8 mouse cellular contexts compared by ENCODE assay signal in the genomic region with DNA sequence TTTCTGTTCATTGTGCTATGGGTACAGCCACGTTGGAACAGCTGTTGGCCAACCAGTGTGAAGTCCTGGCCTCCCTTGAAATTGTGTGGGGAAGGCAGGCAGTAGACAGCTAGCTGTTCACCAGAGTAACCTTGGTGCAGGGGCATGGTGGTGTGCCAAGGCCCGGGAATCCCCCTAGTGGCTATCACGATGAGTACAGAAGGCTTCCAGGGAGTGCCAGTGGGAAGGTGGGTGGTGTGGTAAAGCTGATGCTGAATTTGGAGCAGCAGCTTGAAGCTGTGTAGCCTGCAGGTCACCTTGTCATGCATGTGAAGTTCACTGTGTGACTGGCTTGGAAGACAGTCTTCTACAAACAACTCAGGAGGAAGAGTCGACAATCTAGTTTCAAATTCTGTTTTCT. TPM values are rescaled to one million over a fixed set of nuclear protein-coding genes. Genes with fewer than 3 reads are reported as not detected.
DNase-seq lines count a peak whose midpoint lies in the region; ATAC-seq and TF ChIP-seq lines count a peak whose summit lies in the region.

No protein-coding gene starts in this region.

- 25% methylated on average over 4 of the region's 4 CpGs for WGBS in kidney, adult 2 months
- WGBS in limb, embryonic 10.5 days, result 42% methylated on average over 4 of the region's 4 CpGs

- intact Hi-C loops in gastrocnemius, postnatal 14 days (cut with DNase I; ENCODE audit: low total_unique reads), result no loop called here

- TF ChIP-seq POLR2A in kidney, adult 2 months (IDR thresholded peaks at IDR 0.05; ENCODE audit: low read depth, low read length), result no peak

- H3K27me3 ChIP-seq in kidney, adult 2 months (replicated peaks; ENCODE audit: control insufficient read depth, insufficient read depth, low read length), result no peaks in the 10 kb centered on the region
- no peaks in the 10 kb centered on the region for H3K27me3 ChIP-seq in E14TG2a.4 (ENCODE audit: insufficient read depth, low read length)
- H3K27me3 ChIP-seq in limb, embryonic 10.5 days (ENCODE audit: low read depth, poor library complexity, severe bottlenecking), result no peaks in the 10 kb centered on the region
- no peaks in the 10 kb centered on the region for H3K27me3 ChIP-seq in splenic B cell, adult 2 months (ENCODE audit: control insufficient read depth, insufficient read depth, low read length, poor library complexity, severe bottlenecking)

- no peak overlapping the region for H3K27ac ChIP-seq in kidney, adult 2 months (ENCODE audit: insufficient read depth, low read depth, low read length)
- H3K27ac ChIP-seq in limb, embryonic 10.5 days, result peak overlapping the region; percentile 42

- no peaks in the 10 kb centered on the region for H3K36me3 ChIP-seq in kidney, adult 2 months (ENCODE audit: control insufficient read depth, insufficient read depth, low read length)
- H3K36me3 ChIP-seq in E14TG2a.4 (ENCODE audit: insufficient read depth, low read length), result no peaks in the 10 kb centered on the region
- H3K36me3 ChIP-seq in limb, embryonic 10.5 days, result no peaks in the 10 kb centered on the region
- no peaks in the 10 kb centered on the region for H3K36me3 ChIP-seq in splenic B cell, adult 2 months (ENCODE audit: control insufficient read depth, insufficient read depth, low read length, poor library complexity, severe bottlenecking)

- H3K4me3 ChIP-seq in kidney, adult 2 months (ENCODE audit: insufficient read depth, low read depth, low read length), result no peak overlapping the region
- no peak overlapping the region for H3K4me3 ChIP-seq in E14TG2a.4 (replicated peaks; ENCODE audit: low read length)
- no peak overlapping the region for H3K4me3 ChIP-seq in limb, embryonic 10.5 days

- peak; percentile 69 to 71 for ATAC-seq in hematopoietic stem cell, adult 5-6 weeks (replicated peaks in 1 of 2; ENCODE audit: insufficient read depth in 1 of 2, low FRiP score in 2 of 2, low TSS enrichment in 1 of 2, low read depth in 1 of 2, poor library complexity in 2 of 2, severe bottlenecking in 2 of 2)

- 0 out of 2 replicates have a peak, but pooled peaks cover 3% of the 10 kb centered on the region for H3K4me1 ChIP-seq in kidney, adult 2 months (ENCODE audit: control insufficient read depth, insufficient read depth, low read length)
- H3K4me1 ChIP-seq in E14TG2a.4 (replicated peaks; ENCODE audit: low read depth, low read length), result peaks cover 51% of the 10 kb centered on the region
- H3K4me1 ChIP-seq in limb, embryonic 10.5 days, result peaks cover 56% of the 10 kb centered on the region

- no peak; the same call in 1 of the 2 replicates for TF ChIP-seq CTCF in kidney, adult 2 months (conservative IDR thresholded peaks at IDR 0.05; ENCODE audit: insufficient read depth, insufficient read length, low read depth, low read length)
- TF ChIP-seq CTCF in E14TG2a.4 (conservative IDR thresholded peaks at IDR 0.05; ENCODE audit: low read length), result peak; percentile 20; the same call in 1 of the 2 replicates

- DNase-seq in kidney, adult 2 months, result peak; percentile 34
- no peak for DNase-seq in kidney, adult 18-20 months
- DNase-seq in adrenal gland, postnatal 36 days, result peak; percentile 57 to 60
- DNase-seq in limb, embryonic 10.5 days (ENCODE audit: low spot score), result no peak
- DNase-seq in splenic B cell, adult 2 months (ENCODE audit: low read depth, low spot score), result peak; percentile 5
- DNase-seq in gastrocnemius, postnatal 14 days, result no peak

- no peaks in the 10 kb centered on the region for H3K9me3 ChIP-seq in E14TG2a.4 (ENCODE audit: low read length)
- H3K9me3 ChIP-seq in limb, embryonic 10.5 days (replicated peaks), result no peaks in the 10 kb centered on the region

RNA-seq across cellular contexts. Expression of a gene that starts 32.8 kb away (rescaled TPM):
- 25.9 and 29.4 TPM in 2 replicates for polyA plus RNA-seq in kidney, adult 2 months (2012; rRNA removed)
- total RNA-seq in adrenal gland, postnatal 36 days (2021), result 10 to 100 TPM; 16.7 to 20.2 TPM
- total RNA-seq in hematopoietic stem cell, adult 5-6 weeks (2017), result 18.7 and 25.6 TPM in 2 replicates
- polyA plus RNA-seq in limb, embryonic 10.5 days (2016; fragmentation: Nextera tagmentation; extraction: Ambion mirVana), result 41.2 and 42.2 TPM in 2 replicates
- 1 to 10 TPM; 6.4 to 7.0 TPM for total RNA-seq in gastrocnemius, postnatal 14 days (2021)

RNA-seq across cellular contexts. Expression of a gene that starts 34.1 kb away (rescaled TPM):
- polyA plus RNA-seq in kidney, adult 2 months (2012; rRNA removed), result 30.1 and 30.6 TPM in 2 replicates
- total RNA-seq in adrenal gland, postnatal 36 days (2021), result 10 to 100 TPM; 35.8 to 43.0 TPM
- 51.4 and 57.8 TPM in 2 replicates for total RNA-seq in hematopoietic stem cell, adult 5-6 weeks (2017)
- 34.0 and 37.9 TPM in 2 replicates for polyA plus RNA-seq in limb, embryonic 10.5 days (2016; fragmentation: Nextera tagmentation; extraction: Ambion mirVana)
- total RNA-seq in gastrocnemius, postnatal 14 days (2021), result 10 to 100 TPM; 13.6 to 14.8 TPM

Comparison
In these comparisons a context has a peak if more than half of its experiments do, and no peak if none do; other contexts are left out.
1. DNase-seq: peak in kidney, adult 2 months (single experiment), adrenal gland, postnatal 36 days (2 of 2) and splenic B cell, adult 2 months (single experiment); none in kidney, adult 18-20 months (single experiment), limb, embryonic 10.5 days (single experiment) and gastrocnemius, postnatal 14 days (single experiment).